Mouse (Mus musculus) stomach, embryonic 16.5 days (tissue): ENCODE results near the gene Gtse1. TPM values are rescaled to one million over a fixed set of nuclear protein-coding genes. Genes with fewer than 3 reads are reported as not detected.

Source experiments
- ATAC-seq: fragments of 200-750 bp; cut with Nextera tagmentation; 2 replicates; pipeline ENCODE4 v1.8.0; 2017; ENCODE audit warnings: moderate number of reproducible peaks, moderate TSS enrichment; ENCODE audit not compliant: insufficient read depth, low FRiP score
- H3K27ac ChIP-seq: fragments of 300-500 bp; sonication (generic); 2 replicates; pipeline ENCODE4 v1.5.1; 2014; ENCODE audit warnings: low read length
- H3K27me3 ChIP-seq: fragments of 300-500 bp; sonication (generic); 2 replicates; pipeline ENCODE4 v1.6.1; 2014; ENCODE audit warnings: low read length, control low read depth, mixed read lengths; ENCODE audit not compliant: control insufficient read depth, insufficient read depth
- H3K36me3 ChIP-seq: fragments of 300-500 bp; sonication (generic); 2 replicates; pipeline ENCODE4 v1.6.1; 2014; ENCODE audit warnings: low read length; ENCODE audit not compliant: control insufficient read depth, insufficient read depth
- H3K4me1 ChIP-seq: fragments of 300-500 bp; sonication (generic); 2 replicates; pipeline ENCODE4 v1.6.1; 2014; ENCODE audit warnings: low read length, control low read depth, mixed read lengths; ENCODE audit not compliant: control insufficient read depth, insufficient read depth
- H3K4me2 ChIP-seq: fragments of 300-500 bp; sonication (generic); 2 replicates; pipeline ENCODE4 v1.6.1; 2014; ENCODE audit warnings: low read depth, low read length, mixed read lengths
- H3K4me3 ChIP-seq: fragments of 300-500 bp; sonication (generic); replicated peaks from 2 replicates; pipeline ENCODE4 v1.5.1; 2014; ENCODE audit warnings: mild to moderate bottlenecking, low read length
- H3K9ac ChIP-seq: fragments of 300-500 bp; sonication (generic); 2 replicates; pipeline ENCODE4 v1.6.1; 2014; ENCODE audit warnings: low read length
- H3K9me3 ChIP-seq: fragments of 300-500 bp; sonication (generic); replicated peaks from 2 replicates; pipeline ENCODE4 v1.6.1; 2016; ENCODE audit warnings: low read length, control low read depth; ENCODE audit not compliant: control insufficient read depth
- WGBS: fragments of 180-500 bp; shearing (Covaris S2); extraction: QIAGEN DNeasy Blood & Tissue Kit; methylation state at CpG from one replicate; pipeline ENCODE4 v1.1.7; 2014; 5-methylcytosine and 5-hydroxymethylcytosine counted together
- polyA plus RNA-seq: library from polyadenylated mRNA; unstranded; fragments of >200 nt; fragmentation: Nextera tagmentation; extraction: Ambion mirVana; gene quantifications from 2 replicates; pipeline ENCODE4 v1.2.1, GENCODE M21; 2015

The Gtse1 gene
- polyA plus RNA-seq, 1 experiment from 2014 or later: 24.3 TPM

DNA sequence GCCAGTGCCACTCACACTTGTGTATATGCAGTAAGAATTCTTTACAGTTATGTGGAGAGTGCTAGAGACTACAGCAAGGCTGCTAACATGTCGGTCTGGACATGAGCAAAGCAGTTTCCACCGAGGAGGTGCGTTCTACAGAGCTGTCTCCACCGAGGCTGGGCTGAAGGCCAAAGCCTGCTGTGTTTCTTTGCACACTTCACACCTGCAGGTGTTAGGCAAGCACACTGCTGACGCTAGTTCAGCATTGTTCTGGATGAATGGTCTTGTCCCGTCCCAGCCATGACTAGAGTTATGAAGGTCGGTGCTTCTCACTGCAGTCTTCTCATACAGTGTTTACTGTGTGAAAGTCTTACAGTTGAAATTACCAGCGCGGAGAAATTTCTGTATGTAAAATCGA is 32.4 kb downstream of the Gtse1 start:
- Histone ChIP-seq H3K36me3 (peaks cover 25% of the 10 kb centered on the region), H3K27ac (no peak overlapping the region), H3K9me3 (no peaks in the 10 kb centered on the region), H3K27me3 (no peaks in the 10 kb centered on the region), H3K4me1 (no peaks in the 10 kb centered on the region), H3K9ac (no peak overlapping the region), H3K4me2 (no peak overlapping the region), H3K4me3 (no peak overlapping the region)
- ATAC-seq: no peak
- 78% methylated on average over 10 of the region's 10 CpGs for WGBS

DNA sequence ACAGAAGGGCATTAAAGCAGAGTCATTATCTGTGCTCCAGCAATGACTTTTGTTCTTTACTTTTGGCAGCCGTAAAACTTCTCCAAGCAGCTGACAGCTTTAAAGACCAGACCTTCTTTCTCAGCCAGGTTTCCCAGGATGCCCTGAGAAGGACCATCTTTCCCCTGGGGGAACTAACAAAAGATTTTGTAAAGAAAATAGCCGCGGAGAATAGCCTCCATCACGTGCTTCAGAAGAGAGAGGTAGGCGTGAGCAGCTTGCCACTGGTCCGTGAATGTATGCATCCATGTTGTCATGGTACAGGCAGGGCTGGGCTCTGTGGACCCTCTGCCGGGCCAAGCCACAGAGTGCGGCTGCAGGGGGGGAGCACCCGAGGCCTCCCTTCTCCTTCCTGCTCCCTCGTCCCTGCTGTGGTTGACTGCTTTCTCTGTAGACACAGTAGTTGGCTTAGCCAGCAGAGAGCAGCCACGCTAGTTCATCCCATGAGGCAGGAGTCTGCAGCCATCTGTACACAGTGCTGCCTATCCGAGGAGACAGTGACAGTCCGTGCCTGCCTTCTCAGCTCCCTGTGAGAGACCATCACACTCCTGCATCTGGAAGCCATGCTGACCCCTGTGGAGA is 33.1 kb downstream of the Gtse1 start:
- Histone ChIP-seq H3K27me3 (no peaks in the 10 kb centered on the region), H3K9me3 (no peaks in the 10 kb centered on the region), H3K36me3 (peaks cover 23% of the 10 kb centered on the region), H3K4me1 (no peaks in the 10 kb centered on the region), H3K27ac (no peak overlapping the region), H3K9ac (no peak overlapping the region), H3K4me2 (no peak overlapping the region), H3K4me3 (no peak overlapping the region)
- WGBS: 86% methylated on average over 13 of the region's 13 CpGs
- ATAC-seq: no peak

DNA sequence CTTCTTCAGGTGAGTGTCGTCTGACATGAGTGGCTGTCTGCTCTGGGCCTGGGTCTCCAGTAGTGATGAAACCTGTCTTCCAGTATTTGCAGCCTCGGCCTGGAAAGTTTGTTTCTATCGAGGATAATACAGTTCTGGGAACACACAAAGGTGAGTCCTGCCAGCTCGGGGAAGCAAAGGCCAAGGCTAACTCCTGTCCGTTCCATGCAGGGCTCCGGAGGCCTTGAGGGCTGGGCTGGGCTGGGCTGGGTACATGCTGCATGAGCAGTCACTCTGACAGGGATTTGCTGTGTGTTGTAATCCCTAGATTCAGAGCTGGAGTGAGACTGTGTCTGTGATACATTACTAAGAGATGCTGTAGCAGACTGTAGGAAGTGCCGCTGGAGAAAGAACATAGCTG is 34.3 kb downstream of the Gtse1 start:
- Histone ChIP-seq H3K4me1 (no peaks in the 10 kb centered on the region), H3K4me2 (no peak overlapping the region), H3K9ac (no peak overlapping the region), H3K9me3 (no peaks in the 10 kb centered on the region), H3K36me3 (peaks cover 22% of the 10 kb centered on the region), H3K27me3 (no peaks in the 10 kb centered on the region), H3K27ac (no peak overlapping the region), H3K4me3 (no peak overlapping the region)
- 85% methylated on average over 7 of the region's 7 CpGs for WGBS
- ATAC-seq: no peak

DNA sequence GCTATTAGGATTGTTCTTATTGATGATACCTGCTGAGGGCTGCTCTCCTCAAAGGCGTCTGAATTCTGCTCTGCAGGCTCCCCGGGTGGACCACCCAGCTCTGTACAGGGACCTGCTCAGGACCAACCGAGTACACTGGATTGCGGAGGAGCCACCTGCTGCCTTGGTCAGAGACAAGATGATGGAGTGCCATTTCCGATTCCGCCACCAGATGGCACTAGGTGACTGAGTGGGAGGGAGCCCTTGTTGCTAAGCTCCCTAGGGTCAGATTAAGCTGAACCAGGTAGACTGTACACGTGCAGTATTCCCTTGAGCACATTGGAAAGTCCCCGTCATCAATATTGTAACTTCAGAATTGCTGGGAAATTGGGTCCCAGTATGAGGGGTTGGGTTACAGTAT is 36.7 kb downstream of the Gtse1 start:
- Histone ChIP-seq H3K27me3 (no peaks in the 10 kb centered on the region), H3K4me1 (no peaks in the 10 kb centered on the region), H3K36me3 (peaks cover 19% of the 10 kb centered on the region), H3K4me2 (no peak overlapping the region), H3K4me3 (no peak overlapping the region), H3K9me3 (no peaks in the 10 kb centered on the region), H3K27ac (no peak overlapping the region), H3K9ac (no peak overlapping the region)
- WGBS: 13% methylated on average over 8 of the region's 8 CpGs
- ATAC-seq: peak; percentile 39; the same call in 1 of the 2 replicates

DNA sequence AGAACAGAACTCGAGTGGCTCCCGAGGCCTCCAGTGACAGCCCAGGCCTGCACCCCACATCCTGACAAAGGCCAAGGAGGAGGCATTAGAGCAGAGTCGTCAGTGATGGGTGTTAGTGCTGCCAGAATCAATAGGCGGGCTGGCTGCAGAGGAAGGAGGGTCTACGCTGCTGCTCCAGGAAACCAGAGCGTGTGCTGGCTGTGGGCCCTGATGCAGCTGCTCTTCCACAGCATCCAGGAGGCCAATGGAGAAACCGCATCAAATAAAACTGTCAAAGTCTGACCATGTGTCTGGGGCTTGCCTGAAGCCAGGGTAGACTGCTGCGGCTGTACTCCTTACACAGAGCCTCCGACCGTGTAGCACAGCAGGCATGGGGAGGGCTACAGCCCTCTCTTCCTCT is 37.6 kb downstream of the Gtse1 start:
- no peak overlapping the region for H3K9ac ChIP-seq
- 83% methylated on average over 10 of the region's 10 CpGs for WGBS

DNA sequence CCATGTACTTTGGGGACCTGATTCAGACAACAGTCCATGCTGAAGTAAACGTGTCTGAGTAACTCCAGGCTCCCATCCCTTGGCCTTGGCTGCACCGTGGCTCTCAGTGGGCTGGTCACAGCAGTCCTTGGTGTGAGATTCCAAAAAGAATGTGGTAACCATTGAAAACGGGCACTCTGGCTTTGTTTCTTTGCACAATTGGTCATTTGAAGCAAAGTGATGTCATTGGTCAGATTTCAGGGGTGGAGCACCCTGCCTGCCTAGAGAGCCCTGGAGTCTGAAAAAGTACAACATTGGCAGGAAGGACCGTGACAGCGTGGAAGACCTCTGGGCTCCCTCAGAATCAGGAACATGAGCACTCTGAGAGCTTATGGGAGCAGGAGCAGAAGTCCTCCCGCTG is 39.9 kb downstream of the Gtse1 start:
- no peaks in the 10 kb centered on the region for H3K9me3 ChIP-seq
- no peak overlapping the region for H3K9ac ChIP-seq
- no peaks in the 10 kb centered on the region for H3K27me3 ChIP-seq
- H3K4me3 ChIP-seq: no peak overlapping the region
- H3K4me2 ChIP-seq: no peak overlapping the region
- ATAC-seq: no peak
- 68% methylated on average over 6 of the region's 6 CpGs for WGBS
- H3K27ac ChIP-seq: no peak overlapping the region
- H3K4me1 ChIP-seq: no peaks in the 10 kb centered on the region
- peaks cover 16% of the 10 kb centered on the region for H3K36me3 ChIP-seq

More for the DNA sequence above, 37.6 kb downstream of the Gtse1 start:
- H3K9me3 ChIP-seq: no peaks in the 10 kb centered on the region
- H3K27me3 ChIP-seq: no peaks in the 10 kb centered on the region
- H3K4me3 ChIP-seq: no peak overlapping the region
- H3K4me2 ChIP-seq: no peak overlapping the region
- no peaks in the 10 kb centered on the region for H3K4me1 ChIP-seq
- peaks cover 19% of the 10 kb centered on the region for H3K36me3 ChIP-seq
- no peak overlapping the region for H3K27ac ChIP-seq
- no peak for ATAC-seq

DNA sequence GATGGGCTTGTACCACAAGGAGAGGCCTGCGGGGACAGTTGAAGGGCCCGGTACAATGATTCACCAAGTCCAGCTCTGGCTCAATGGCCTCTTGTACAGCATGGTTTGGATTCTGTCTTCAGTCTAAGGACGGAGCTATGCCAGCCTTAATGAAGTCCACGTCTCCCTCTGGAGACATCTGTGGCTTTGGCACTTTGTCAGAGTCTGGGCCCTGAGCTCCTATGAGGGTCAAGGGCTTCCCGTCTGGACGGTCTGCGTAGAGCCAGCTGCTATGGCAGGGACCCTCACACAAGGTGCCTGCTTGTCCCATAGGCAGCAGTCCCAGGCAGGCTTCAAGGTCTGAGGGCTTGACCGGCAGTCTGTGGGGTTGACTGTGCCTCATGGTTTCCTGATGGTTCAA is 40.8 kb downstream of the Gtse1 start:
- 72% methylated on average over 8 of the region's 8 CpGs for WGBS

DNA sequence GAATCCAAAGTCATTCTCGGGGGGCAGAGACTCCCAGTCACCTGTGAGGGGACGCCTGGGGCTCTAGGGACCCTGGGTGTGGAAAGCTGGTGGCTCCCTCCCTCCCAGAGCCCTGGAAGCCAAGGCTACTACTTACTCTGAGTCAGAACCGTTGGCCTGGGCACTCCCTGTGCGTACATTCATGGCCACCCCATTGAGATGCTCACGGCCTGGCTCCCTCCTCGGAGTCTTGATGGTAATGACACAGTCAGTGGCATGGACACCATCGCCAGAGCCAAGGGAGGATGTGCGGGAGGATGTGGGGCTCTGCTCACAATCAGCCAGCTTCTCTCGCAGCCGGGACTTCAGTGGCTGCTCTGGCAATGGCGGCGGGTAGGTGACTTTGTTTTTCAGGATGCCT is 41.3 kb downstream of the Gtse1 start:
- WGBS: 85% methylated on average over 12 of the region's 12 CpGs
- Histone ChIP-seq H3K4me3 (no peak overlapping the region), H3K4me2 (no peak overlapping the region), H3K9me3 (no peaks in the 10 kb centered on the region), H3K36me3 (peaks cover 3% of the 10 kb centered on the region; the same call in 1 of the 2 replicates), H3K4me1 (no peaks in the 10 kb centered on the region), H3K9ac (no peak overlapping the region), H3K27ac (no peak overlapping the region), H3K27me3 (no peaks in the 10 kb centered on the region)
- ATAC-seq: no peak

More for the DNA sequence above, 40.8 kb downstream of the Gtse1 start:
- ATAC-seq: no peak
- no peaks in the 10 kb centered on the region for H3K4me1 ChIP-seq
- no peak overlapping the region for H3K4me3 ChIP-seq
- H3K9me3 ChIP-seq: no peaks in the 10 kb centered on the region
- no peak overlapping the region for H3K4me2 ChIP-seq
- no peak overlapping the region for H3K27ac ChIP-seq
- no peaks in the 10 kb centered on the region for H3K27me3 ChIP-seq
- no peak overlapping the region for H3K9ac ChIP-seq
- H3K36me3 ChIP-seq: peaks cover 7% of the 10 kb centered on the region; the same call in 1 of the 2 replicates

DNA sequence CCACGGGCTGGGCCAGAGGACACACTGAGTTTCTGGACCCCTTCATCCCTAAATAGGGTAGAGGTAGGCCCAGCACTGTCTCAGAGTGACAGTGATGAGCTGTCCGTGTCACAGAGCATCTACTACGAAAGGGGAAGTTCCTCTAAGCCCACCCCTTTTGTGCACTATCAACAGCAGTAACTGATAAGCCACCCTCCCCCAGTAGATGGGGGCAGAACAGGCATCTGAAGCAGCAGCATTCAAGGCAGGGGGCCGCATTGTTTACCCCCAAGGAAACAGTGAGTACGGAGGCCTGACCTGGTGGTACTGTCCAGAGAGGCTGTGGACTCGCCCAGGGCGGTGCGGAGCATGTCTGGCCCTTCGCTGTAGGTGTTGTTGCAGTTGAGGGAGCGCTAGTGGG is 43.0 kb downstream of the Gtse1 start:
- Histone ChIP-seq H3K27ac (no peak overlapping the region), H3K9me3 (no peaks in the 10 kb centered on the region), H3K4me2 (no peak overlapping the region), H3K9ac (no peak overlapping the region), H3K27me3 (no peaks in the 10 kb centered on the region), H3K36me3 (no peaks in the 10 kb centered on the region), H3K4me1 (no peaks in the 10 kb centered on the region), H3K4me3 (no peak overlapping the region)
- no peak for ATAC-seq
- WGBS: 77% methylated on average over 10 of the region's 10 CpGs
